Mouse (Mus musculus) MEL (cell line): Measurements from ENCODE around the gene Abi3. TPM values are rescaled to one million over a fixed set of nuclear protein-coding genes. Genes with fewer than 3 reads are reported as not detected.

Source experiments
- DNase-seq: peaks from one replicate; pipeline ENCODE4 v3.0.0; 2011; ENCODE audit warnings: low read depth, low spot score
- H3K27ac ChIP-seq: 2 replicates; pipeline ENCODE4 v1.5.1; 2012; ENCODE audit warnings: low read depth, mild to moderate bottlenecking, control low read depth, low read length, moderate library complexity; ENCODE audit not compliant: control insufficient read depth
- H3K27me3 ChIP-seq, 2 experiments: fragments of 150-350 bp in 1 of 2; sonication (generic) in 1 of 2; 2 replicates each; pipeline ENCODE4 v1.6.1; 2012; ENCODE audit warnings: low read length in 2 of 2, mild to moderate bottlenecking in 2 of 2, improper control_type of control experiment in 1 of 2, moderate library complexity in 1 of 2; ENCODE audit not compliant: insufficient read depth in 2 of 2, control insufficient read depth in 1 of 2
- H3K36me3 ChIP-seq, 2 experiments: 2 replicates each; pipeline ENCODE4 v1.6.1; 2012 to 2014; ENCODE audit warnings: low read length in 2 of 2, improper control_type of control experiment in 1 of 2, inconsistent platforms in 1 of 2, mild to moderate bottlenecking in 1 of 2; ENCODE audit not compliant: insufficient read depth in 2 of 2, control insufficient read depth in 1 of 2
- H3K4me1 ChIP-seq, 2 experiments: fragments of 150-350 bp in 1 of 2; sonication (generic) in 1 of 2; 2 replicates each; pipeline ENCODE4 v1.6.1; 2012; ENCODE audit warnings: low read length in 2 of 2, improper control_type of control experiment in 1 of 2, mild to moderate bottlenecking in 1 of 2; ENCODE audit not compliant: insufficient read depth in 2 of 2, control insufficient read depth in 1 of 2
- H3K4me3 ChIP-seq, 2 experiments: fragments of 150-350 bp in 1 of 2; sonication (generic) in 1 of 2; 2 replicates each; pipeline ENCODE4 v1.5.1; 2012; ENCODE audit warnings: low read depth in 2 of 2, low read length in 2 of 2, mild to moderate bottlenecking in 2 of 2, moderate library complexity in 2 of 2, control low read depth in 1 of 2, improper control_type of control experiment in 1 of 2; ENCODE audit not compliant: control insufficient read depth in 1 of 2, insufficient read depth in 1 of 2
- H3K79me2 ChIP-seq: 2 replicates; pipeline ENCODE4 v1.6.1; 2012; ENCODE audit warnings: mild to moderate bottlenecking, low read length, moderate library complexity; ENCODE audit not compliant: control insufficient read depth, poor library complexity, insufficient read depth
- H3K9ac ChIP-seq: 2 replicates; pipeline ENCODE4 v1.6.1; 2012; ENCODE audit warnings: low read depth, mild to moderate bottlenecking, control low read depth, low read length, moderate library complexity; ENCODE audit not compliant: control insufficient read depth, poor library complexity, severe bottlenecking
- H3K9me3 ChIP-seq: fragments of 150-350 bp; sonication (generic); replicated peaks from 2 replicates; pipeline ENCODE4 v1.6.1; 2012; ENCODE audit warnings: mild to moderate bottlenecking, low read length, improper control_type of control experiment, moderate library complexity; ENCODE audit not compliant: insufficient read depth
- BHLHE40 ChIP-seq: IDR thresholded peaks from 2 replicates; pipeline ENCODE4 v1.6.1; 2012; ENCODE audit warnings: low read depth, mild to moderate bottlenecking, inconsistent platforms, low read length, improper control_type of control experiment, borderline replicate concordance
- EP300 ChIP-seq, 2 experiments: IDR thresholded peaks; 2 replicates each; pipeline ENCODE4 v1.6.1; 2011; ENCODE audit warnings: improper control_type of control experiment in 2 of 2, low read length in 2 of 2, low read depth in 1 of 2, mild to moderate bottlenecking in 1 of 2
- GABPA ChIP-seq: IDR thresholded peaks from 2 replicates; pipeline ENCODE4 v1.6.1; 2012; ENCODE audit warnings: low read depth, mild to moderate bottlenecking, inconsistent platforms, low read length, improper control_type of control experiment, moderate library complexity
- HCFC1 ChIP-seq: IDR thresholded peaks from 2 replicates; pipeline ENCODE4 v1.6.1; 2012; ENCODE audit warnings: low read depth, mild to moderate bottlenecking, inconsistent platforms, low read length, improper control_type of control experiment, moderate library complexity
- JUND ChIP-seq: IDR thresholded peaks from 2 replicates; pipeline ENCODE4 v1.6.1; 2011; ENCODE audit warnings: low read depth, mild to moderate bottlenecking, improper control_type of control experiment, low read length
- MAFK ChIP-seq: IDR thresholded peaks from 2 replicates; pipeline ENCODE4 v1.6.1; 2011; ENCODE audit warnings: low read depth, mild to moderate bottlenecking, low read length, improper control_type of control experiment, borderline replicate concordance
- MAX ChIP-seq: IDR thresholded peaks from 2 replicates; pipeline ENCODE4 v1.6.1; 2011; ENCODE audit warnings: low read length, improper control_type of control experiment
- MXI1 ChIP-seq: IDR thresholded peaks from 2 replicates; pipeline ENCODE4 v1.6.1; 2011; ENCODE audit warnings: mild to moderate bottlenecking, low read depth, low read length, improper control_type of control experiment
- MYB ChIP-seq: IDR thresholded peaks from 2 replicates; pipeline ENCODE4 v1.6.1; 2011; ENCODE audit warnings: mild to moderate bottlenecking, low read depth, low read length, improper control_type of control experiment
- MYC ChIP-seq: IDR thresholded peaks from 2 replicates; pipeline ENCODE4 v1.6.1; 2011; ENCODE audit warnings: low read depth, mild to moderate bottlenecking, low read length, improper control_type of control experiment, moderate library complexity
- NRF1 ChIP-seq: IDR thresholded peaks from 2 replicates; pipeline ENCODE4 v1.6.1; 2014; ENCODE audit warnings: low read depth, mild to moderate bottlenecking, inconsistent platforms, low read length, improper control_type of control experiment, moderate library complexity; ENCODE audit not compliant: poor library complexity, insufficient read depth, severe bottlenecking
- RAD21 ChIP-seq: IDR thresholded peaks from 2 replicates; pipeline ENCODE4 v1.6.1; 2011; ENCODE audit warnings: mild to moderate bottlenecking, low read depth, low read length, improper control_type of control experiment
- RCOR1 ChIP-seq: IDR thresholded peaks from 2 replicates; pipeline ENCODE4 v1.6.1; 2012; ENCODE audit warnings: low read depth, mild to moderate bottlenecking, inconsistent platforms, low read length, improper control_type of control experiment
- SIN3A ChIP-seq: IDR thresholded peaks from 2 replicates; pipeline ENCODE4 v1.6.1; 2012; ENCODE audit warnings: low read length, improper control_type of control experiment, inconsistent platforms
- ZC3H11A ChIP-seq: IDR thresholded peaks from 2 replicates; pipeline ENCODE4 v1.6.1; 2012; ENCODE audit warnings: low read depth, mild to moderate bottlenecking, inconsistent platforms, low read length, improper control_type of control experiment
- ZMIZ1 ChIP-seq: IDR thresholded peaks from 2 replicates; pipeline ENCODE4 v1.6.1; 2012; ENCODE audit warnings: low read depth, mild to moderate bottlenecking, inconsistent platforms, low read length, improper control_type of control experiment, moderate library complexity
- polyA plus RNA-seq, 2 experiments: library from polyadenylated mRNA; stranded (reverse) in 1 of 2; unstranded in 1 of 2; fragments of >175 nt in 1 of 2; fragments of >200 nt in 1 of 2; gene quantifications; 2 replicates each; pipeline versions ENCODE4 v1.2.1 to v1.2.4; 2012; ENCODE audit warnings: low replicate concordance in 2 of 2, low read depth in 1 of 2; ENCODE audit not compliant: insufficient read length in 2 of 2, insufficient read depth in 1 of 2, missing spikeins in 1 of 2
- total RNA-seq: library from RNA; depleted of rRNA; stranded (reverse); fragments of 300-350 nt; gene quantifications from 2 replicates; pipeline ENCODE4 v1.2.3, GENCODE M21; 2012

The Abi3 gene
- total and polyA plus RNA-seq, 3 experiments = 3.3 to 15.4 TPM; not detected in 1

DNA sequence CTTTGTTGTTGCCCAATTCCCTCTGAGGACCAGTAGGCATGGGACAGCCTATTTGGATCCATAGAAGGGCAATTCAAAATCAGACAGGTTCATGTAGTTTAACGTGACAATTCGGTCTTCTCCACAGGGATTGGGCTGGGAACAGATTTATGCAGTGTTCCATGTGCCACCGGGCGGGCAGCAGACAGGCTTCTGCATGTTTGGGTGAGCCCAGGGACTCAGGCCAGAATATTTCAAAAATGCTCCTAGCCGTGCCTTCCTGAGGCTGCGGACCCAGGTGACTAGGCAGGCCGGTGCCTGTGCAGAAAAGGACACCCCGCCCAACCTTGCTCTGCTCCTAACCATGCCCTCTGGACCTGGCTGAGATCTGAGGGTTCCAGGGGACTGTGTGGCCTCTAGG lies 23.1 kb downstream of the Abi3 start:
- TF ChIP-seq EP300 (IDR thresholded peaks at IDR 0.05; ENCODE audit: low read depth in 1 of 2, low read length in 2 of 2) = no peak
- TF ChIP-seq GABPA = no peak
- TF ChIP-seq MAX = no peak
- TF ChIP-seq RCOR1 = no peak
- no peak for TF ChIP-seq ZC3H11A
- no peak for TF ChIP-seq HCFC1
- TF ChIP-seq MAFK = no peak
- no peak for TF ChIP-seq RAD21
- no peak for TF ChIP-seq NRF1
- TF ChIP-seq MYB = no peak
- H3K36me3 ChIP-seq = peaks cover 0 to 3% of the 10 kb centered on the region in 2 experiments; a peak in 1 of 4 replicates
- H3K9ac ChIP-seq = no peak overlapping the region
- H3K9me3 ChIP-seq = no peaks in the 10 kb centered on the region
- no peaks in the 10 kb centered on the region for H3K27me3 ChIP-seq
- H3K79me2 ChIP-seq = peaks cover 3% of the 10 kb centered on the region; the same call in 1 of the 2 replicates
- H3K4me3 ChIP-seq = no peak overlapping the region
- H3K27ac ChIP-seq = no peak overlapping the region
- peaks cover 0 to 4% of the 10 kb centered on the region in 2 experiments; a peak in 2 of 4 replicates for H3K4me1 ChIP-seq
- no peak for DNase-seq

DNA sequence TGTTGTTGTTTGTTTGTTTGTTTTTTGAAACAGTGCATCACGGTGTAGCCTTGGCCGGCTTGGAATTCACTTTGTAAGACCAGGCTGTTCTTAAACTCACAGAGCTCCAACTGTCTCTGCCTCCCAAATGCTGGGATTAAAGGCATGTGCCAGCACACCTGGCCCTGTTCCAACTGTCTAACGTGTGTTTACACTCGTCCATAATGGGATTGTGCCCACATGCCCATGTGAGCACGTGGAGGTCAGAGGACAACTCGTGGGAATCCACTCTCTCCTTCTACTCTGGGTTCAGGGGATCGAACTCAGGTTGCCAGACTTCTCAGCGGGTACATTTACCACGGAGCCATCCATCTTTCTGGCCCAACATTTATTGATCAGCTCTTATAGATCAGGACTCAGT lies 26.9 kb downstream of the Abi3 start:
- no peak overlapping the region for H3K4me3 ChIP-seq
- H3K9ac ChIP-seq = no peak overlapping the region
- no peaks in the 10 kb centered on the region for H3K27me3 ChIP-seq
- H3K9me3 ChIP-seq = no peaks in the 10 kb centered on the region
- no peak for DNase-seq
- peaks cover 0 to 3% of the 10 kb centered on the region in 2 experiments; a peak in 2 of 4 replicates for H3K36me3 ChIP-seq
- no peak overlapping the region for H3K27ac ChIP-seq
- H3K79me2 ChIP-seq = no peaks in the 10 kb centered on the region
- no peak for TF ChIP-seq ZC3H11A
- TF ChIP-seq BHLHE40 = no peak
- TF ChIP-seq JUND = no peak
- TF ChIP-seq MYC = no peak
- no peak for TF ChIP-seq RCOR1
- TF ChIP-seq SIN3A = no peak
- peaks cover 0 to 8% of the 10 kb centered on the region in 2 experiments; a peak in 2 of 4 replicates for H3K4me1 ChIP-seq

DNA sequence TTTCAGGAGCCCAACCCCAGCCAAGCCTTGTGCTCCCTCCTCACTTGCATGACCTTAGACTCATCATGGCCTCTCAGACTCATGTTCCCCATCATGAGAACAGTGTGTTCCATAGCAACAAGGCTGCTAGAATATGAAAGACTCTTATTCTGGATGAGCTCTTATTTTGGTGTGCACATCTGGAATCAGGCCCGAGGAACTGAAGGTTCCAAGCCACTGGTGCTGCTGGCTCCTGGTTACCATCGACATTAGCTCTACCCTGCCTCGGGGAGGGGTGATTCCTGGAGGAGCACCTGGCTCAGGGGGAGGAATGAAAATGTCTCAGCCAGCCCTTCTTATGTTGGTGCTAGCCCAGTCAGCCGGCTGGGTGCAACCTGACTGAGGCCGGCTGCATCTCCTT lies 27.4 kb downstream of the Abi3 start:
- DNase-seq = no peak
- H3K27me3 ChIP-seq = no peaks in the 10 kb centered on the region

More for the DNA sequence above, 27.4 kb downstream of the Abi3 start:
- Histone ChIP-seq H3K9me3 (no peaks in the 10 kb centered on the region), H3K9ac (no peak overlapping the region)
- TF ChIP-seq ZMIZ1 (no peak), JUND (no peak), GABPA (no peak), MXI1 (no peak)
- TF ChIP-seq, all 39 proteins: peak for 0
- Histone ChIP-seq H3K4me3 (no peak overlapping the region), H3K79me2 (no peaks in the 10 kb centered on the region), H3K4me1 (peaks cover 2 to 13% of the 10 kb centered on the region in 2 experiments; a peak in 3 of 4 replicates), H3K27ac (no peak overlapping the region), H3K36me3 (peaks cover 0 to 4% of the 10 kb centered on the region in 2 experiments; a peak in 2 of 4 replicates)
